ENCODE assay signal across 8 mouse cellular contexts in the genomic region with DNA sequence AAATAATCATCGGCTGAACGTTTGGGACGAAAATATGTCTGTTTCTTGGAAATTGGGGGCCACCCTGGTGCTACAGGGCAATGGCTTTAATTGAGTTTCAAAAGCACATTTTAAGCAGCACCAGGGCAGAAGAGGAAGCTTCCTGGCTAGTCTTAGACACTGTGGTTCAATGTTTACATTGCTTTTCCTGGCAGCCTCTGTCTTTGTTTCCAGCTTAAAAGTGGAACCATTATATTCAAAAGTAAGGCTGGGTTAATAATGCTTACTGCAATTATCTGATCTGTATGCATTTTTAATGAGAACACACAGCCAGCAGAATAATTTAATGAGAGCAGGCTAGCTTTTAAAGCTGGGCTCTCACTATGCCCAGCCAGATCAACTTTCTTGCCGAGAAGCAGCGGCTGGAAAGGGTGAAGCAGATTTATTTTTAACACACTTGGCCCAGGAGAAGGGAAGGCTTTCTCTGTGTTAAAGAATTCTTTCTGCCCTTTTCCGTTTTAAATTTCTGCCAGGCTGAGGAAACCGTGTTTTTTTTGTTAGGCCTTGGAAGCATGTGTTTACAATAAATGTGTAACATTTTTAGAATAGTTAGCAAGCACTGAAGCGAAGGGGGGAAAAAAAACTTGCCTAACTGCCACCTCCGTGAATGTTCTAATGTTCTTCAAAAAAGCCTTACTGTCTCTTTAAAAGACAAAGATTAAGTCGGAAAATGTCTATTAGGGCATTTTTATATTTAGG. TPM values are rescaled to one million over a fixed set of nuclear protein-coding genes. Genes with fewer than 3 reads are reported as not detected.
A peak's percentile ranks its signal among the peaks of the same experiment; 100 is the strongest.
DNase-seq lines count a peak whose midpoint lies in the region; ATAC-seq and TF ChIP-seq lines count a peak whose summit lies in the region.

No protein-coding gene starts in this region.

- H3K79me3 ChIP-seq in C2C12 (ENCODE audit: low read depth) = peaks cover 55% of the 10 kb centered on the region

- peaks cover 48% of the 10 kb centered on the region for H3K4me1 ChIP-seq in forebrain, embryonic 12.5 days
- peaks cover 58% of the 10 kb centered on the region for H3K4me1 ChIP-seq in limb, embryonic 13.5 days
- peaks cover 49% of the 10 kb centered on the region for H3K4me1 ChIP-seq in neural tube, embryonic 15.5 days

- H3K4me2 ChIP-seq in forebrain, embryonic 12.5 days = peak overlapping the region; percentile 65
- peak overlapping the region; percentile 97 for H3K4me2 ChIP-seq in limb, embryonic 13.5 days (replicated peaks)
- peak overlapping the region; percentile 65 for H3K4me2 ChIP-seq in neural tube, embryonic 15.5 days

- peak overlapping the region; percentile 80 for H3K27ac ChIP-seq in forebrain, embryonic 12.5 days
- peak overlapping the region; percentile 95 for H3K27ac ChIP-seq in limb, embryonic 13.5 days
- H3K27ac ChIP-seq in neural tube, embryonic 15.5 days (replicated peaks) = peak overlapping the region; percentile 66; the same call in 1 of the 2 replicates

- peak overlapping the region; percentile 66 for H3ac ChIP-seq in C2C12 (ENCODE audit: control insufficient read depth, insufficient read length, low read depth)

- peaks cover 60% of the 10 kb centered on the region for H3K79me2 ChIP-seq in C2C12 (ENCODE audit: control insufficient read depth, insufficient read depth)

- H3K9me3 ChIP-seq in forebrain, embryonic 12.5 days = no peaks in the 10 kb centered on the region
- no peaks in the 10 kb centered on the region for H3K9me3 ChIP-seq in limb, embryonic 13.5 days
- H3K9me3 ChIP-seq in neural tube, embryonic 15.5 days (replicated peaks) = no peaks in the 10 kb centered on the region

- H3K4me3 ChIP-seq in C2C12 (ENCODE audit: insufficient read depth, poor library complexity, severe bottlenecking) = peak overlapping the region; percentile 72
- H3K4me3 ChIP-seq in forebrain, embryonic 12.5 days (replicated peaks) = peak overlapping the region; percentile 60
- H3K4me3 ChIP-seq in limb, embryonic 13.5 days = peak overlapping the region; percentile 66
- H3K4me3 ChIP-seq in neural tube, embryonic 15.5 days (replicated peaks) = peak overlapping the region; percentile 66

- peak overlapping the region; percentile 45 for H3K9ac ChIP-seq in forebrain, embryonic 12.5 days
- peak overlapping the region; percentile 85 for H3K9ac ChIP-seq in limb, embryonic 13.5 days
- H3K9ac ChIP-seq in neural tube, embryonic 15.5 days (replicated peaks) = peak overlapping the region; percentile 61

- WGBS in forebrain, embryonic 12.5 days = 10% methylated on average over 10 of the region's 10 CpGs
- under 1% methylated on average over 10 of the region's 10 CpGs for WGBS in limb, embryonic 13.5 days
- 18% methylated on average over 10 of the region's 10 CpGs for WGBS in neural tube, embryonic 15.5 days

- no peaks in the 10 kb centered on the region for H3K36me3 ChIP-seq in C2C12 (ENCODE audit: control insufficient read depth, insufficient read depth)
- no peaks in the 10 kb centered on the region for H3K36me3 ChIP-seq in forebrain, embryonic 12.5 days (replicated peaks)
- no peaks in the 10 kb centered on the region for H3K36me3 ChIP-seq in limb, embryonic 13.5 days
- no peaks in the 10 kb centered on the region for H3K36me3 ChIP-seq in neural tube, embryonic 15.5 days

- no peak; the same call in 1 of the 2 replicates for ATAC-seq in forebrain, embryonic 12.5 days (ENCODE audit: low FRiP score)
- ATAC-seq in limb, embryonic 13.5 days (ENCODE audit: low FRiP score, low read depth) = no peak
- ATAC-seq in neural tube, embryonic 15.5 days (ENCODE audit: low FRiP score) = no peak

- DNase-seq in embryo, embryonic 10.5 days (ENCODE audit: low spot score) = peak; percentile 55
- DNase-seq in embryo, embryonic 9.5 days (ENCODE audit: extremely low spot score) = no peak
- no peak for DNase-seq in testis, postnatal 14 days (ENCODE audit: low spot score)
- no peak for DNase-seq in gastrocnemius, postnatal 4 days (ENCODE audit: low spot score in 2 of 2)

- no peak for TF ChIP-seq CTCF in C2C12 (IDR thresholded peaks at IDR 0.05; ENCODE audit: control insufficient read depth, insufficient read depth, insufficient read length)

- no peaks in the 10 kb centered on the region for H3K27me3 ChIP-seq in C2C12 (ENCODE audit: control insufficient read depth, insufficient read depth, insufficient read length)
- H3K27me3 ChIP-seq in forebrain, embryonic 12.5 days = no peaks in the 10 kb centered on the region; the same call in 1 of the 2 replicates
- no peaks in the 10 kb centered on the region for H3K27me3 ChIP-seq in limb, embryonic 13.5 days
- no peaks in the 10 kb centered on the region for H3K27me3 ChIP-seq in neural tube, embryonic 15.5 days (replicated peaks)

TF ChIP-seq in C2C12, 6 proteins besides CTCF, POLR2A, EP300 and RAD21:
- TF ChIP-seq CEBPB (IDR thresholded peaks at IDR 0.05; ENCODE audit: low read depth) = no peak
- TF ChIP-seq MAX (IDR thresholded peaks at IDR 0.05) = peak; percentile 8

RNA-seq across cellular contexts. Expression of a gene that starts 1.0 kb away (rescaled TPM):
- polyA plus RNA-seq in C2C12 (2012; fragmentation: generic; extraction: Trizol) = 42.1 TPM
- 29.4 and 32.5 TPM in 2 replicates for polyA plus RNA-seq in forebrain, embryonic 12.5 days (2016; fragmentation: Nextera tagmentation; extraction: Ambion mirVana)
- polyA plus RNA-seq in limb, embryonic 13.5 days (2015; fragmentation: Nextera tagmentation; extraction: Ambion mirVana) = 127 TPM in 2 replicates
- 28.9 and 43.6 TPM in 2 replicates for polyA plus RNA-seq in neural tube, embryonic 15.5 days (2015; fragmentation: Nextera tagmentation; extraction: Ambion mirVana)
- total RNA-seq in gastrocnemius, postnatal 4 days (2021) = 100 to 1,000 TPM; 172 to 208 TPM
